Mouse (Mus musculus) thymus, postnatal 36 days (tissue): Measurements from ENCODE around the gene Gsto2.

ENCODE experiments used
- DNase-seq, 2 experiments: peaks; one replicate each; pipeline ENCODE4 v3.0.0; 2022; ENCODE audit warnings: mixed read lengths in 2 of 2

Gsto2 gene

DNA sequence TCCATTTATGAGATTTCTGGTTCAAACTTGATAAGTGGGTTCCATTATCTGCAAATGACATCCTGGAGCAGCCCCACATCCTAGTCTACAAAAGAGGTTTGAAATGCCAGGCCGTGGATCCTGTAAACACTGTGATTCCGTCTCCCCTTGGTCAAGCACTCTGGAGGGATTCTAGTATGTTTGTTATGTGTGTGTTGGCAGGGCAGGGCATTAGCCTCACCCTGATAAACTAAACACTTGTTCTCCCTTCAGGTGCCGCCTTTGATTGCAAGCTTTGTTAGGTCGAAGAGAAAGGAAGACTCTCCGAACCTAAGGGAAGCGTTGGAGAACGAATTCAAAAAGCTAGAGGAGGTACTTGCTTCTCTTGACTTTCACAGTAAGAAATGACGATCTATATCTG lies 6.2 kb upstream of the Gsto2 start:
- no peak for DNase-seq

DNA sequence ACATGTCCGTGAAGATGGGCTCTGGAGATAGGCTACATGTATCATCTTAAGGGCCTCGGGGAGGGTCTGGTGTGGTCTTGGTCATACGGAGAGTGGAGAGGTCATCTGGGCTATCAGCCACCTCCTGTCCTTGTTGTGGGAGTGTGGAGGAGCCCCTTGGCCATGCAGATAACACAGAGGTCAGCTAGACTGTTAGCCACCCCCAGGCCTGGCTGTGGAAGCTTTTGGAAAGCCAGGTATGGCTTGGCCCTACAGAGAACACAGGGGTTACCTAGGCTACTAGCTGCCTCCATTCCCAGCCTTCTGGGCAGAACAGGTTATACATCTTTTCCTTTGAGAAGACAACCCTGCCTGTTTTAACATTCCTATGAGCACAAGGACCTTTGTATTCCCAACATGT lies 2.8 kb upstream of the Gsto2 start:
- no peak for DNase-seq

DNA sequence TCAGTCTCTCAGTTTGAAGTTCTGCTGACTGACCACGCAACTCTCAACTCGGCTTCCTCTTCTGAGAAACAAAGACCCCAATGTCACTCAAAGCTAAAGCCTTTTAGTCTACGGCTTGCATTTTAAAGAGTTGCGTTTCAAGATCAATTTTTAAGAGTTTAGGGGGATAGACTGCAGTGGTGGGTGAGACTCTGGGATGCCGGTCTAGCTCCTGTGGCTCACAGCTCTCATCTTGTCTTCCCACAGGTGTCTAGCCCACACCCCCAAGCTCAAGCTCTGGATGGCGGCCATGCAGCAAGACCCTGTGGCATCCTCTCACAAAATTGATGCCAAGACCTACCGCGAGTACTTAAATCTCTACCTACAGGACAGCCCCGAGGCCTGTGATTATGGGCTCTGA lies 1.3 kb upstream of the Gsto2 start:
- no peak for DNase-seq

DNA sequence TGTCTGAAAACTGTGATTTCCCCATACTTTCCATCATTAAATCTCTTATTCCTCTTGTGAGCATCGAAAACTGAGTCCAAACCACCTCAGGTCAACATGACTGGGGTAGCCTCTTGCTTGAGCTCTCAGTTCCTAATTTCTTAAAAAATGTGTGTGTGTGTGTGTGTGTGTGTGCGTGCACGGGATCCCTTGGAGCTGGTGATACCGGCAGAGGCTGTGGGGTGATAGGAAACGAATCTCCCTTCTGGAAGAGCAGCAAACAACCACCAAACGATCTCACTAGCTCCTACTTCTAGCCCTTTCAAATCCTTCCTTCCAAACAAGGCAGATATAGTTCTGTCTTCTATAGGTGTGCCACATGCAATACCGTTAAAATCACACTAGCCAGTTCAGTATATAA lies 613 bp upstream of the Gsto2 start:
- DNase-seq = no peak

DNA sequence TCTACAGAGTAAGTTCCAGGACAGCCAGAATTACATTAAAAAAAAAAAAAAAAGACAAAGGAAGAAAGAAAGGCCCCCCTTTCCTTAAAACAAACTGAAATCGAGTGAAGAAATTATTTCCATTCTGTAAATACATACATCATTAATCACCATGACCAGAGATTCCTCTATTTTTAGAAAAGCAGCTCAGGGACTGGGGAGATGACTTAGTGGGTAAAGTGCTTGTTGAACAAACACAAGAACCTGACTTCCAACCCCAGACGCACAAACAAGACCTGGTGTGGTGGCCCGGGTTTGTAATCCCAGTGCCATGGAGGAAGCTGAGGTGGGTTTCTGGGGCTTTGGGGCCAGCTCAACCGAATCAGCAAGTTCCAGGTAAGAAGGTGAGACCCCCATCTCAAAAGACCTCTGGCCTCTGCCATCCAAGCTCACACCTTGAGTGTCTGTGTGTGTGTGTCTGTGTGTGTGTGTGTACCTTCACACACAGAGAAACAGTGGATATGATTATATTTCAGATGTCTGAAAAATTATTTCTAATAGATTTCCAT lies 2.4 kb downstream of the Gsto2 start:
- no peak for DNase-seq

DNA sequence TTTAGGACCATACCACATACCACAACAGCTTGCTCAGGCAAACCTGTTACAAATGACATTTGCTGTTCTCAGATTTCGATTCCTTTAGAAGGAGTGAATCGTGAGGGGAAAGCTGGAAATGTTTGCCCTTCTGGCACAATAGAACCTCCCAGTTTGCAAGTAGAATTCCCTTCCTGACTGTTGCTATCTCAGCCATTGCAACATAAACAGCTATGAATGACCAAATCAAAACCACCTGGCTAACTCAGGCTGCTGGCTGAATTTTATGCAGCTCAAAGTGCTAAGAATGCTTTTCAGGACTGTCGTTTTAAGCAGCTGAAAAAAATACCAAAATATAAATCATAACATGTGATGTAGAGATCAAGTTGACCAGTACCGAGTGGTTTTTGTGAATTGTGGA lies 3.6 kb downstream of the Gsto2 start:
- no peak for DNase-seq

DNA sequence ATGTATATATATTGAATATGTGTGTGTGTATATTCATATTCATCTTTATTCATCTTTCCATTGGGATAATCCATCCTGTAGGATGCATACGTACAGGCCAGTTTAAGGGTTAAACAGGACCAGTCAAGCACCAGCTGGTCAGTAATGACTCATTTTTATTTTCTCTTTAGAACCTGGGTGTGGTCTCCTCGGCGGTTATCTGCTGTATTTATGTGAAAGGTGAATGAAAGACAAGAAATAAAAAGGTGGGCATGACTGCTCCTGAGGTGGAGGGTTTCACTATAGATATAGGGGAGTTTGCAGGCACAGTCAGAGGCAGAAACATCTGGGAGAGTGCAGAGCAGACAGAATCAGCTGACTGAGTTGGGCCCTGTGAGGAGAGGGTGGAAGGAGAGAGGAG lies 4.2 kb downstream of the Gsto2 start:
- DNase-seq = no peak

DNA sequence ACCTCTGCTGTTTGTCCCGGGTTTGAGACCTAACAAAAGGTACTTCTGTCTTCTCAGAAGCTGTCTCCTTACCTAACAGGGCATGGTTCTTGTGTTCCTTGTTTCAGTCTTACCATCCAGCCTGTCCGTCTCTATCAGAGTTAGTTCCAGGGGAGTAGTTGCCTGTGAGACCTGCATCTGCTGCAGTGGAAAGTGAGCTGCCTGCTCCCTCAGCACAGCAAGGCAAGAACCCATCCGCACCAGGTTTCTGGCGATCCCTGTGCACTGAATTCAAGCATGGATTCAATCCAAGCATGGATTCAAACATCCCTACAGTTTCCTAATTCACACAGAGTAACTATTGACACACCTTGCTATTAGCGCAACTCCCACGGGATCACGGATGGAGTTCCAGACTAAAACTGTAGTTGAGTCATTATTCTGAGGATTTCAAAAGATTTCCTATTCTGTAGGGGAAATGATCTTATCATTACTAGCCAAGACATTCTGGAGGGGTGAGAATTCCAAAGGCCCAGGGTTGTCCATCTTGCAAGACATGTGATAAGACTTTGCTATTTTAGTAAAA lies 4.8 kb downstream of the Gsto2 start:
- no peak for DNase-seq

DNA sequence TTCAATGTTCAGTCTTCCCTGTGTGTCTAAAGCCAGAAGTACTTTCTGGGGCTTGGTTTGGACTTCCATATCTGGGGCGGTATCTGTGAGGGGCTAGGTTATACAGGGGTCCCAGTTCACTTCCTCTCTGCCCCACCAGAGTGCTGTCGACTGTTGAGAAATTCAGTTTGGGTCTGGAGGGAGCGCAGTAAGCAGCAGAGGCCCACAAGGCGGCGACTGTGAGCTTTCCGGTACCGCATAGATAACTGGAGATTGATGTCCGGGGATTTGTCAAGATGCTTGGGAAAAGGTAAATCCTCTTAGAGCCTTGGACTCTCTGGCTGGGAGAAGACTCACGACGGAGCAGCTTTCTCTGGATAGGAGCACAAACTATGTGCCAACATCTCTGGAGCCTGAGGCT lies 6.2 kb downstream of the Gsto2 start:
- DNase-seq = peak in 1 of 2 experiments; percentile 18

DNA sequence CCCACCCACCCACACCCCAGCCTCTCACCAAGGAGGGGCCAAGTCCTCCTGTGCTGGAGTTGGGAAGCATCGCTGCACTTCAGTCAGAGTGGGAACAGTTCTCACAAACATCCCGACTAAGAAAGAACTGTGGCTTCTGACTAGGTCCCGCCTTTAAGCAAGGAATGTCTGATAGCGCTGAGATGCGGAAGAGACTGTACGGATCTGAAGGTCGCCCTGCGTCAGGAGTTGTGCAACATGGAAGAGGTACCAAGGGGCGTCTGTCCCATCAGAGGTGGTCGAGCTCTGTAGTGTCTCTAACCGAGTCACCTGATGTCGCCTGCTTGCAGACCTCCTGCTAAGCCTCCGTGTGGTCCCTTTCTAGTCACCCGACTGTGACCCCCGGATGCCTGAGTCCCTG lies 10.9 kb downstream of the Gsto2 start:
- DNase-seq = no peak

DNA sequence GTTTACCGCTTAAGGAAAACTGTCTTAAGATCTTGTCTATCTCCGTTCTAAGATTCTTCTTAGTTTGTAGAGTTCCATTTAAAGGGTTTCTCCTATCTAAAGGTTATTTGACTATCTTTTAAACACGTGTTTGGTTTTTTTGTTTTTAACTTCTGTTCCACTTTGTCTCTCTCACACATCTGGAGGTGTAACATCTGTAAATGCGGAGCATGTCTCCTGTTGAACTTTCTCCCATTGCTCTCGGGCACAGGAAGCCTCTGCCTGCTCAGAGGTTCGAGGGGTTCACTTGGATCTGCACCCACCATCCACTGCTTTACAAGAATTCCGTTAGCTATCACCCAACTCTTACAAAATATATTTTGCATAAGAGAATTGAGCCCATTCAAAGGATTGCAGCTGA lies 16.2 kb downstream of the Gsto2 start:
- DNase-seq = no peak

DNA sequence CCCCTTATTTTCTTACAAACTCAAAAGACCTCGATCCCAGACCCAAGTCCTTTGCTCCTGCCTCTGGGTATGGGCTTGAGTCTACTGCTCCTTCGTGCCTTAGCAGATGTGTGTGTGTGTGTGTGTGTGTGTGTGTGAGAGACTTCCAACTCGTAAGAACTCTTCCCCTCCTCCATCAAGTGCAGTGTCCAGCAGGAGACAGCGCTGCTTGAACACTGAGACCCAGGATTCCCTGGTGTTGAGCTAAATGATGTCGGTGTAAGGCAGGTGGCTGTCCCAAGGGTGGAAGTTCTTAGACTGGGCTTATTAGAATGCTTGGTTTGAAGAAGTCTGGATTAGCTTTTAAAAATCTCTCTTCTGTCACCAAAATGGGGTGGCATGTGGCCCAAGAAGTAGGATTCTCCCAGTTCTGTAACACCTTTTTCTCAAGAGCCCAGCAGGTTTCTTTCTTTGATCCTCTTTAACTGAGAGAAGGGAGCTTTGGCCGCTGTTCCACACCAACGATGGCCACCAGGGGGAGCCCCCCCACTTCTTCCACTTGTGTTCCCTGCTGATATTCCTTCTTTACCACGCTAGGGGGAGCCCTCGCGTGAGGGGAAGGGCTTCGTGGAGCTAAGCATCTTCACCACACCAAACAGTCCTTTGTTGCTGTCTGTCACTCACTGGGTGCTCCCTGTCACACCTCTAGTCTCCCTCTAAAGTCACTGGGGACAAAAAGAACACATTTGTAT lies 17.0 kb downstream of the Gsto2 start:
- peak; percentile 80 to 84 for DNase-seq

DNA sequence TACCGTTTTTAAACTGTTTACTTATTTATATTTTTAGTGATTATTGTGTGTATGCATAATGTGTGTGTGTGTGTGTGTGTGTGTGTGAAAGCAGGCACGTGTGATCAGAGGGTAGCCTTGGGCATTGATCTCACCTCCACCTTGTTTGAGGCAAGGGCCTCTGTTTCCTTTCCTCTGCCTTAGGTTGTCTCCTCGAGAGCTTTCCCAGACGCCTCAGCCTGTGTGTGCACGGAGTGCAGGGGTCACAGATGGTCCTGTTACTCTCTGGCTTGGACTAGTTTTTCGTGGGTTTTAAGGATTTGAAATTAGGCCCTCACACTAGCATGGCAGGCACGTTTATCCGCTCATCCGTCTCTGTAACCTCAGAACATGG lies 17.5 kb downstream of the Gsto2 start:
- DNase-seq = no peak

DNA sequence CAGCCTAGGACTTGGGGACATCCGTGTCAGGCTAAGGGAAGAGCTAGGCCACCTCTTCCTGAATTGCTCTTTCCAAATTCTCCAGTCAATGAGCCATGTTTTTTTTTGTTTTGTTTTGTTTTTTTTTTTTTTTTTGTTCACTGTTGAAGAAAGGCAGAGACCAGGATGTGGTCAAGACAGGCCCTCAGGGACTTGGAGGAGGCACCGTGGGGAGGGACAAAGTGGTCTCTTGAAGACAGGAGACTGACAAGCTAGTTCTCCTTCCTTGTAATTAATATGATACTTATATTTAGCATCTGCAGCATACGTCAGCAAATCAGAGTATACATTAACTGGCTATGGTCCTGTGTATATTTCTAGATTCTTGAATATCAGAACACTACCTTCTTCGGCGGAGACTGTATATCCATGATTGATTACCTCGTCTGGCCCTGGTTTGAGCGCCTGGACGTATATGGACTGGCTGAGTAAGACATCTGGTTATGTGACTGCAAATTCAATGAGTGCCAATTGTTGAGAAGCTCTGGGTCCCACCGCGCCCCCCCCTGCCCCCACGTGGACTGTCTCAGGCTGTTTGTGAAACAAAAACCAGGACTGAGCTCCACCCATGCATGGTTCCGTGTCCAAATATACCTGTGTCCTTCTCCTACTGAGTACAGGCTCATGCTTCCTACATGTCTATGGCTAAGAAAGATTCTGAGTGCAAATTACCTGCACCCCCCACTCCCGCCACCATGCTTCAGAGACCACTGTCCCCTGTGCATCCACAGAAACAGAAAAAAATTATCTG lies 19.2 kb downstream of the Gsto2 start:
- no peak for DNase-seq

DNA sequence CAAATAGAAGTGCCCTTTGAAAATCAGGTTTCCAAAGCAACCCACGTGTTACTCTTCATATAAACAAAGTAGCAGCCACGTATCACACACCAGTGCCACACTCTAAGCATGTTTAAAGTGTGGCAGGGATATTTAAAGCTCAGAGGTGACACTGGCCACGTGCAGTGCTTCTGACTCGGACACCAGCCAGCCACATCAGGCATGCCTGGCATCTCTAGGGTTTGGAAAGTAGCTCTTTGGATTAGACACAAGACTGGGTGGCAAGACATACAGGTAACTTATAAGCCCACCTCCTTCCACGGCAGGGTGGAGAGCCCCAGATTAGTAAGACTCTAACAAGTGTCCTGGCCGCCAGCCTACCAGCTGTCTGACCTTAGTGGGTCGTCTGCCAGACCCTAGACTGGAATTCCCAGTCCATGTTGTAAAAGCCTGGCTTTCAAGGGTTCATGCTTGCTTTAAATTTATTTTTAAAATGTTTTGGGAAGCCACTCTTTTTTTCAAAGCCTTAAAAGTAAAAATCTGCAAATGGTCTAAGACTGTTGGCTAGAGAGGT lies 19.9 kb downstream of the Gsto2 start:
- DNase-seq = no peak

DNA sequence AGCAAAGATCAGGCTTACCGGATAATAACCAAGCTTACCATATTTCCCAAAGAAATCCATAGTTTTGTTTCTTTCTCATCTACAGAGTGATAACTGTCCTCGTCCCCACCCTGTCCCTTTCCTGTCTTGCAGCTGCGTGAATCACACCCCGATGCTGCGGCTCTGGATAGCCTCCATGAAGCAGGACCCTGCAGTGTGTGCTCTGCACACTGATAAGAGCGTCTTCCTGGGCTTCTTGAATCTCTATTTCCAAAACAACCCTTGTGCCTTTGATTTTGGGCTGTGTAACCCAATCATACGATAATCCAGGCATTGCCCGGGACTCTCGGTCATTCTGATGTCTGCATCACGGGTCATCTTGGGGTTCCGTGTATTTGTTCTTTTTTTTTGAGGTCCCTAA lies 20.6 kb downstream of the Gsto2 start:
- no peak for DNase-seq

DNA sequence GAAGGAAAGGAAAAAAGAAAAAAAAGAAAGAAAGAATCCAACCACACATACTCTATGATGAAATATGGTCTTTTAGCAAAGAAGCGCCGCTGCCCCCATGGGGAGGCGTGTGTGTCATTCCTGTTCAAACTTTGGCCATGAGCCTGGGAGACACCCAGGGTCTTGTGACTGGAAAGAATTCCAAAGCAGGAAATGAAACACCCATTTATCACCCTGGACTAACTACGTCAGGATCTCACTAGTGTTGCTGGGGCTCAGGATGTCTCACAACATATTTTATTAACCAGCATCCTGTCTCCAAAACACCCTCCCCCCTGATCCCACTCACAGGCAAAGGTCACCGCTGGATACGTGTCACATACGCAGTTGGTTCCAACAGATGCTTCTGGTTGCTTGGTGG lies 21.3 kb downstream of the Gsto2 start:
- no peak for DNase-seq

DNA sequence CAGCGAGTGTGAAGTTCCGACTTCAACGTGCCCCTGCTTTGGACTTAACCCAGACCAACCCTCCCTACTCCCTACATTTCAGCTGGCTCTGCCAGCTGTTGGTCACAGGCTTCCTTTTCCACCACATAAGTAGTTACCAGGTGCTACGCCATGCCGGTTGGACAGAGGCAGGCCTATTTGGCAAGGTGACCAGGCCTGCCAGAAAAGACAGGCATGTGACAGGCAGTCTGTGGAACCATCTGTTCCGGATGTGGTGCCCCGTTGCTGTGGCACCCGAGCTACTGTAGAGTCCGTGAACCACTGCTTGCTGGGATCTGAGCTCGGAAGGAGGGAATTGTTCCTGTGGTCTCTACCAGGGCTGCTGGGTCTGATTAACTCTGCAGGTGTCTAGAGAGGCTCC lies 22.1 kb downstream of the Gsto2 start:
- DNase-seq = peak; percentile 57 to 72

DNA sequence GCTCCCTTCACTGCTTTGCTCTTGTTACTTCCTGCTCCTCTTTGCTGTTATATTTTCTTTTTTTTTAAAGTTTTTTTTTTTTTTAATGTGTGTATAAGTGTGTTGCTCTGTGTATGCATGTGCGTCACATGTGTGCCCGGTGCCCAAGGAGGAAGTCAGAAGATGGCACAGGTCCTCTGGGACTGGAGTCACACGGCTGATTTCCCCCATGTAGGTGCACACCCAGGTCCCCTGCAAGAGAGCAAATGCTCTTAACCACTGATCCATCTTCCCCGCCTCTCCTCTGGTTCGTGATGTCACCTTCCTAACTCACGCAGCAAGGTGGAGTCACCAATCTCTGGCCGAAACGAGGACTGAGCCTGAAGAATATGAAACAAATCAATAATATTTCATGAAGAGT lies 22.7 kb downstream of the Gsto2 start:
- peak in 1 of 2 experiments; percentile 16 for DNase-seq

DNA sequence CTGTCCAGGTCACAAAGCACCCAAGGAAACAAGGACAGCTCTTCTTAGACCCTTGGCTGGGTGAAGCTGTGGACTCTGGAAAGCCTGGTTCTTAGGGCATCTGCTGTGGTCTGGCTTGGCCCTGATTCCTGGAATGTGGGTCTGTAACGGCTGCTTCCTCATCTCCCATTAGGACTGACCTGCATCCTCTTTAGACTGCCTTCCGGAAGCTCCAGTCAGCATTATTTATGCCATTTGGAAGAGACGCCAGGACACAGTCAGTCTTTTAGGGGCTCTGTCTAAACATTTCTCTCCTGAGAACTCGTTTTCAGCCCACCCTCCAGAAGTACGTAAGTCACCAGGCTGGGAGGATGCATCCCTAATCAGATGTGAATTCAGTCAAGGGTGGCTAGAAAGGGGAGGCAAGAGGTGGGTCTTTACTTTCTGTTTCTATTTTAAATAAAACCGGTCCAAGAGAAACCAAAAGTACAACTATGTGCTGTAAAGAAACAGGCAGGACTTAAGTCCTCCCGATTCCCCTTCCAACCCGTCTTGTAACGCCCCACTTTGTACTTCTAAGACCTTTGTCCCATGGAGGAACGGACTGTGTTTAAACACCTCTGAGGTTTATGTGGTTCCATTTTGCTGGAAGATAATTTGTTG lies 25.3 kb downstream of the Gsto2 start:
- no peak for DNase-seq

DNA sequence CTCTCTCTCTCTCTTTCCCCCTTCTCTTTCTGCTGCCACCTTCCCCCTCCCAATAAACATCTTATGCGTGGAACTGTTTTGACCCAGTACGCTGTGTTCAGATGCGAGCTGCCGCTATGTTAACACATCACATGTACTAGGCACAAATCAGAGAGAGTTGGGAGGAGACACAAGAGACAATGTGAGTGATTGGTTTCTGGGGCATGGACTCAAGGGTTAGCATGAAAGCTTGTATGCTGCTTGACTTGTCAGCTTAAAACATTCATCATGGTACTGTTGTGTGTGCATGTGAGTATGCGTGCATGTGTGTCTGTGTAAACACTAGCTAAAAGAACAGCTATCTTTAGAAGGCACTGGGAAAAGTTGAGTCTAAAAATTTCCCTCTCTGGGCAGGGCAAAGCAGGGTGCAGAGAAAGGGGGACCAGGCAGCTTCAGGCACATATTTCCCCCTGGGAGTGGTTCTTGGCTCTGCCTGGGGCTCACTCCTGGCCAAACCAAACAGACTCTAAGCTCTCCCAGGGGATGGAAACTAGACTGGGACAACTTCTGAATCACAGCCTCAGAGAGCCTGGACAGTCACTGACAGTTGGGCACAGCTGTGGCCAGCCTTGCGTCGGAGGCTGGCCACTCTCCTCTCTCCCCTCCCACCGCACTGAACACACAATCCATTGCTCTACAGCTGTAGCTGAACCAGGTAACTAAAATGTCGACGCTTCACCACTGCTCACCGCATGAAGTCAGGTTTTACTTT lies 26.4 kb downstream of the Gsto2 start:
- DNase-seq = no peak

DNA sequence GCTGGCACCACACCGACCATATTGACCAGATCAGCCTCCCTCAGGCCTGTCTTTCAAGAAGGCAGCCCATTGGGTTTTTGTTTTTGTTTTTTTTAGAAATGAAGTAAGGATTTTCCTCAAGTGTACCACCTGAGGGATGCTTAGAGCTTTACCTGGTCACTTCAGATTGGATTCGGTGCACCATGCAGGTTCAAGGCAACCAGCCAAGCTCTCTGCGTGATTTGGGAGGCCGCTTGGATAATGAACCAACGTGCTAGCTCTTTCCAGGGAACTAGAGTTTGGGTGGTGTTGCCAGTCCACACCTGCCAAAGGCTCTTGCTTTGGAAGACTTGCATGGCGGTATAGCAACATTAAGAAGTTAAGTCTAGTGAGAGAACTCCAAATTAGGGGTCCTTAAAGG lies 27.8 kb downstream of the Gsto2 start:
- DNase-seq = no peak
